Mouse (Mus musculus) heart, adult 9 months (tissue): ENCODE results near the gene Gm10718.
"Not testable (repeated sequence)": the region's sequence is repeated elsewhere in the genome, so short reads cannot be mapped to it uniquely, and the experiment has no call there.

Experiments used
- DNase-seq, 2 experiments: peaks; one replicate each; pipeline ENCODE4 v3.0.0; 2022; ENCODE audit warnings: low spot score in 2 of 2

Gm10718 gene

GRCm38 (mm10) chr9:3025653-3026052 lies 2.3 kb downstream of the Gm10718 start:
- DNase-seq: peak; percentile 79 to 83

DNA sequence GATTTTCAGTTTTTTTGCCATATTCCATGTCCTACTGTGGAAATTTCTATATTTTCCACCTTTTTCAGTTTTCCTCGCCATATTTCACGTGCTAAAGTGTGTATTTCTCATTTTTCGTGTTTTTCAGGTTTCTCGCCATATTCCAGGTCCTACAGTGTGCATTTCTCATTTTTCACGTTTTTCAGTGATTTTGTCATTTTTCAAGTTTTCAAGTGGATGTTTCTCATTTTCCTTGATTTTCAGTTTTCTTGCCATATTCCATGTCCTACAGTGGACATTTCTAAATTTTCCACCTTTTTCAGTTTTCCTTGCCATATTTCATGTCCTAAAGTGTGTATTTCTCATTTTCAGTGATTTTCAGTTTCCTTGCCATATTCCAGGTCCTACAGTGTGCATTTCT lies 2.8 kb downstream of the Gm10718 start:
- DNase-seq: not testable (repeated sequence)

DNA sequence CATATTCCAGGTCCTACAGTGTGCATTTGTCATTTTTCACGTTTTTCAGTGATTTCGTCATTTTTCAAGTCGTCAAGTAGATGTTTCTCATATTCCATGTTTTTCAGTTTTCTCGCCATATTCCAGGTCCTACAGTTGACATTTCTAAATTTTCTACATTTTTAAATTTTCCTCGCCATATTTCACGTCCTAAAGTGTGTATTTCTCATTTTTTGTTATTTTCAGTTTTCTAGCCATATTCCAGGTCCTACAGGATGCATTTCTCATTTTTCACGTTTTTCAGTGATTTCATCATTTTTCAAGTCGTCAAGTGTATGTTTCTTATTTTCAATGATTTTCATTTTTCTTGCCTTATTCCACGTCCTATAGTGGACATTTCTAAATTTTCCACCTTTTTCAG lies 3.4 kb downstream of the Gm10718 start:
- not testable (repeated sequence) for DNase-seq

GRCm38 (mm10) chr9:3027200-3027599 lies 3.9 kb downstream of the Gm10718 start:
- not testable (repeated sequence) for DNase-seq

DNA sequence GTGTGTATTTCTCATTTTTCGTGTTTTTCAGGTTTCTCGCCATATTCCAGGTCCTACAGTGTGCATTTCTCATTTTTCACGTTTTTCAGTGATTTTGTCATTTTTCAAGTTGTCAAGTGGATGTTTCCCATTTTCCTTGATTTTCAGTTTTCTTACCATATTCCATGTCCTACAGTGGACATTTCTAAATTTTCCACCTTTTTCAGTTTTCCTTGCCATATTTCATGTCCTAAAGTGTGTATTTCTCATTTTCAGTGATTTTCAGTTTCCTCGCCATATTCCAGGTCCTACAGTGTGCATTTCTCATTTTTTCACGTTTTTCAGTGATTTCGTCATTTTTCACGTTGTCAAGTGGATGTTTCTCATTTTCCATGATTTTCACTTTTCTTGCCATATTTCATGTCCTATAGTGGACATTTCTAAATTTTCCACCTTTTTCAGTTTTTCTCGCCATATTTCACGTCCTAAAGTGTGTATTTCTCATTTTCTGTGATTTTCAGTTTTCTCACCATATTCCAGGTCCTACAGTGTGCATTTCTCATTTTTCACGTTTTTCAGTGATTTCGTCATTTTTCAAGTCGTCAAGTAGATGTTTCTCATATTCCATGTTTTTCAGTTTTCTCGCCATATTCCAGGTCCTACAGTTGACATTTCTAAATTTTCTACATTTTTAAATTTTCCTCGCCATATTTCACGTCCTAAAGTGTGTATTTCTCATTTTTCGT lies 6.1 kb downstream of the Gm10718 start:
- peak; percentile 55 to 66 for DNase-seq

- not testable (repeated sequence) for DNase-seq
These were observed 7.5 kb downstream of the Gm10718 start for GRCm38 (mm10) chr9:3030677-3031318.

DNA sequence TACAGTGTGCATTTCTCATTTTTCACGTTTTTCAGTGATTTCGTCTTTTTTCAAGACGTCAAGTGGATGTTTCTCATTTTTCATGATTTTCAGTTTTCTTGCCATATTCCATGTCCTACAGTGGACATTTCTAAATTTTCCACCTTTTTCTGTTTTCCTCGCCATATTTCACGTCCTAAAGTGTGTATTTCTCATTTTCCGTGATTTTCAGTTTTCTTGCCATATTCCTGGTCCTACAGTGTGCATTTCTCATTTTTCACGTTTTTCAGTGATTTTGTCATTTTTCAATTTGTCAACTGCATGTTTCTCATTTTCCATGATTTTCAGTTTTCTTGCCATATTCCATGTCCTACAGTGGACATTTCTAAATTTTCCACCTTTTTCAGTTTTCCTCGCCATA lies 11.0 kb downstream of the Gm10718 start, which contains the start of gene Gm17535:
Gene Gm17535, plus strand, starts transcription at position 301 of the 400 bp plus-strand sequence.
- not testable (repeated sequence) for DNase-seq

GRCm38 (mm10) chr9:3036577-3036976 lies 13.2 kb downstream of the Gm10718 start, which contains the start of gene Gm10715:
Gm10715 (plus strand) TSS chr9:3036877.
- not testable (repeated sequence) for DNase-seq

GRCm38 (mm10) chr9:3038161-3038560 lies 14.8 kb downstream of the Gm10718 start:
- not testable (repeated sequence) for DNase-seq
